Mouse (Mus musculus) megakaryocyte, embryonic 14.5 days (primary cell): ENCODE data around the gene Hpcal1.

Source experiments
- FLI1 ChIP-seq: IDR thresholded peaks from 2 replicates; pipeline ENCODE4 v1.6.1; 2012; ENCODE audit warnings: low read length, inconsistent platforms, mixed read lengths
- GATA1 ChIP-seq: IDR thresholded peaks from 3 replicates; pipeline ENCODE4 v1.6.1; 2012; ENCODE audit warnings: mixed read lengths, low read length, inconsistent platforms, borderline replicate concordance

DNA sequence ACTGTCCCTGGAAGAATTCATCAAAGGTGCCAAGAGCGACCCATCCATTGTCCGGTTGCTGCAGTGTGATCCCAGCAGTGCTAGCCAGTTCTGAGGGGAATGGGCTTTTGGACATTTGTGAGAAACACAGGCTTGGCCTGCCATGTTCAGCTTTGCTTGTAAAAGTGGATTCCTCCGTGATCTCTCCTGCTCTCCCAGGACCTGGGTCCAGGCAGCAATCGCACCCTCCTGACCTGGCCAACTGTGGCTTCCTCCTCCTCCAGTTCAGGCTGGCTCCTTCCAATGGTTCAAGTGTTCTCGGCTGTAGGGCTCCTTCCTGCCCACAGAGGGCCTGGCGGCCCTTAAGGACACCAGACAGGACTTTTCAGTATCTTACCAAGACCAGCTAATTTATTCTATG, 100.5 kb downstream of the Hpcal1 start:
- TF ChIP-seq GATA1 (no peak), FLI1 (no peak)
